Mouse (Mus musculus): Measurements from ENCODE around the gene Tnks1bp1. TPM values are rescaled to one million over a fixed set of nuclear protein-coding genes. Genes with fewer than 3 reads are reported as not detected.

Tnks1bp1 gene
- 39.5 TPM for polyA plus RNA-seq (2015; fragmentation: Illumina TruSeq; extraction: RNeasy Lipid Tissue Mini Kit (QIAGEN cat#74804); ENCODE audit: low read depth, low replicate concordance)

DNA sequence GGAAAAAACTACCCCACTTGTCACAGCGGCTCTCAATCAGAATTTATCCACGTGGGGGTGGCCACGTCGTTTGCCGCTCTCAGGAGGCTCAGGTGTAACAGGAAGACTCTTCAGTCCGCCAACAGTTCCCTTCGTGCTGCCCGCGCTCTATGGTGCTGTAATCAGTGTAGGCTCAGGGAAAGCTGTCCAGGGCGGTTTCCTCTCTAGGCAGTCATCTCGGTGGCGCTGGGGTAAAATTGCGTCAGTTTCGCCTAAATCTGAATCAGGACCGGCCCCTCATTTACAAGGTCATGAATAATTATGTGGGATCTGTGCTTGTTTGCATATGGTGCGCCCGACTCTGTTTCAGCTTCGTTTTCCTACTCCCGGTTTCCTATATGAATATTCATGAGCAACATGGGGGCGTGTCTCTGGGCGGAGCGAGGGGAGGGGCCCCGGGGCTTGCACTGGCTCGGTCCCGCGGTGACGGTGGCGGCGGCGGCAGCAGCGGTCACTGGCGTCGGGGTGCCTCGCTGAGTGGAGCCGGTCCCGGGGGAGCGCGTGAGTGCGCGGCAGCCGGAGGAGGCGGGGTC lies at the start of gene Tnks1bp1:
Tnks1bp1 (plus strand) TSS at position 427 of the 572 bp plus-strand sequence.

DNA sequence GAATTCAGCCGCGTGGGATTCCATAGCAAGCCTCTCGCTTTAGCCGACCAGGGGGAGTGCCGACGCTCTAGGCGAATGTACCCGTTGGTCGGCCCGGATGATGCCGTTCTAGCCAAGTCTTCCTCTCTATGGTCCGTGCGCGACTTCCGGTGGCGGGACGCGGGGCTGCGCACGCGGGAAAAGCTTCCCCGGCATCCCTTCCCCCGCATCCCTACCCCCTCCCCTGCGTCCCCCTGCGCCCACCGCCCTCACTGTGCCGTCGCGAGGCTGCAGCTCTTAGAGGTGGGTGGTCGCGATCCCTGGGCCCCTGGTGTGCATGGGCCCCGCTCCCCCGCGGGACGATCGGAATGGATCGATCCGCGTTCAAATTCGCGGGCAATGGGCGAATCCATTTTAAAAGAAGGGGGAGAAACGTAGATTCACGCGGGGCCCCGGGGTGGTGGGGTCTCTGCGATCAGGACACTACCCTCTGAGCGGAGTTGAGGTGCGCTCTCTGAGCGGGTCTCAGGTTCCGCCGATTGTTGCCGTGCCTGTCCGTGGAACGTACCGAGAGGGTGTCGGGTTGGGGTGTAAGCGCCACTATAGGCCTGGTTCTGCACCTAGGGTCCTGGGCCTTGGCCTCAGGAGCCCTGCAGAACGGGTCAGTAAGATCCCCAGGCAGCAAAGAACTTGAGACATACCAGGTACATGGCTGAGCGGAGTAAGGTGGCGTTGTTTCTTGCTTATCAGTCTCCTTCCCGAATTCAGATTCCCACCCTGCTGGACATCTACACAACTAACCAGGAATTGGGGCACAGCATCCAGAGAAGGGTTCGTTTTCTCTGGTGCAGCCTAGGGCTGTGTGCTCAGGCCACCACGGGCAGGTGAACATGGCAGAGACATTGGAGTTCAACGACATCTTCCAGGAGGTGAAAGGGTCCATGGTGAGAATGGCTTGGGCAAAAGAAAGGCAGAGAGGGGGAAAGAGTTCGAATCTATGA lies 10.5 kb upstream of the Tnks1bp1 start, which contains the start of the genes Ssrp1 and P2rx3:
Ssrp1 (plus strand) TSS at position 188 of the 980 bp plus-strand sequence.
P2rx3 (minus strand) TSS at position 416 of the 980 bp plus-strand sequence.

Other genes starting within 250 kb of the Tnks1bp1 start
- gene Ube2l6, start 249.2 kb upstream of the Tnks1bp1 start, polyA plus RNA-seq (2015; fragmentation: Illumina TruSeq; extraction: RNeasy Lipid Tissue Mini Kit (QIAGEN cat#74804); ENCODE audit: low read depth, low replicate concordance) = 10.6 TPM
- gene Smtnl1, start 225.4 kb upstream of the Tnks1bp1 start, polyA plus RNA-seq (2015; fragmentation: Illumina TruSeq; extraction: RNeasy Lipid Tissue Mini Kit (QIAGEN cat#74804); ENCODE audit: low read depth, low replicate concordance) = not detected
- gene Timm10, start 221.0 kb upstream of the Tnks1bp1 start, polyA plus RNA-seq (2015; fragmentation: Illumina TruSeq; extraction: RNeasy Lipid Tissue Mini Kit (QIAGEN cat#74804); ENCODE audit: low read depth, low replicate concordance) = 96.8 TPM
- not detected for gene Slc43a1, start 209.2 kb upstream of the Tnks1bp1 start, polyA plus RNA-seq (2015; fragmentation: Illumina TruSeq; extraction: RNeasy Lipid Tissue Mini Kit (QIAGEN cat#74804); ENCODE audit: low read depth, low replicate concordance)
- gene Rtn4rl2, start 161.3 kb upstream of the Tnks1bp1 start, polyA plus RNA-seq (2015; fragmentation: Illumina TruSeq; extraction: RNeasy Lipid Tissue Mini Kit (QIAGEN cat#74804); ENCODE audit: low read depth, low replicate concordance) = 36.4 TPM
- gene Slc43a3, start 111.4 kb upstream of the Tnks1bp1 start, polyA plus RNA-seq (2015; fragmentation: Illumina TruSeq; extraction: RNeasy Lipid Tissue Mini Kit (QIAGEN cat#74804); ENCODE audit: low read depth, low replicate concordance) = 1.1 TPM
- not detected for gene Prg2, start 67.6 kb upstream of the Tnks1bp1 start, polyA plus RNA-seq (2015; fragmentation: Illumina TruSeq; extraction: RNeasy Lipid Tissue Mini Kit (QIAGEN cat#74804); ENCODE audit: low read depth, low replicate concordance)
- gene Prg3, start 59.8 kb upstream of the Tnks1bp1 start, polyA plus RNA-seq (2015; fragmentation: Illumina TruSeq; extraction: RNeasy Lipid Tissue Mini Kit (QIAGEN cat#74804); ENCODE audit: low read depth, low replicate concordance) = not detected
- gene Ssrp1, start 10.8 kb upstream of the Tnks1bp1 start, polyA plus RNA-seq (2015; fragmentation: Illumina TruSeq; extraction: RNeasy Lipid Tissue Mini Kit (QIAGEN cat#74804); ENCODE audit: low read depth, low replicate concordance) = 93.8 TPM
- gene P2rx3, start 10.6 kb upstream of the Tnks1bp1 start, polyA plus RNA-seq (2015; fragmentation: Illumina TruSeq; extraction: RNeasy Lipid Tissue Mini Kit (QIAGEN cat#74804); ENCODE audit: low read depth, low replicate concordance) = 2.0 TPM
- gene Aplnr, start 88.2 kb downstream of the Tnks1bp1 start, polyA plus RNA-seq (2015; fragmentation: Illumina TruSeq; extraction: RNeasy Lipid Tissue Mini Kit (QIAGEN cat#74804); ENCODE audit: low read depth, low replicate concordance) = 0.12 TPM
- 25.6 TPM for gene Lrrc55, start 149.2 kb downstream of the Tnks1bp1 start, polyA plus RNA-seq (2015; fragmentation: Illumina TruSeq; extraction: RNeasy Lipid Tissue Mini Kit (QIAGEN cat#74804); ENCODE audit: low read depth, low replicate concordance)

Measured in brain, adult 10 weeks (tissue).